Comparison of ENCODE assay signal across 18 mouse cellular contexts in genomic region chr12:106729686-106730085, GRCm38 (mm10).
"Had no signal": no experiment of that assay in that cellular context is flagged by ENCODE, and none has a peak within 500 bp of the region (broad histone marks: within the 10 kb centered on the region; RNA-seq: fewer than 3 reads in every experiment).

No protein-coding gene starts in this region.

- DNase-seq: kidney, adult 2 months; kidney, postnatal 25 days; left cerebral cortex, postnatal 4 days; liver, postnatal 0 days; lung, embryonic 14.5 days; thymus, adult 18-20 months; thymus, postnatal 36 days had no signal

- H3K4me3 ChIP-seq: megakaryocyte, embryonic 14.5 days; midbrain, embryonic 10.5 days; midbrain, embryonic 13.5 days; myocyte; neural tube, embryonic 13.5 days had no signal

- H3K27ac ChIP-seq: kidney, postnatal 0 days; liver, embryonic 14.5 days; midbrain, embryonic 10.5 days; midbrain, embryonic 13.5 days; neural tube, embryonic 13.5 days had no signal

- H3K36me3 ChIP-seq: midbrain, embryonic 10.5 days; midbrain, embryonic 13.5 days; neural tube, embryonic 13.5 days had no signal

- H3K4me1 ChIP-seq: megakaryocyte, embryonic 14.5 days; midbrain, embryonic 13.5 days; neural tube, embryonic 13.5 days had no signal

- H3K27me3 ChIP-seq: megakaryocyte, embryonic 14.5 days; midbrain, embryonic 13.5 days; neural tube, embryonic 13.5 days had no signal

- H3K4me2 ChIP-seq: liver, embryonic 11.5 days; lung, embryonic 14.5 days; midbrain, embryonic 13.5 days; neural tube, embryonic 13.5 days had no signal

- H3K9ac ChIP-seq: liver, embryonic 14.5 days; liver, postnatal 0 days; lung, embryonic 14.5 days; midbrain, embryonic 13.5 days; neural tube, embryonic 13.5 days had no signal

- H3K9me3 ChIP-seq: midbrain, embryonic 10.5 days; midbrain, embryonic 13.5 days; neural tube, embryonic 13.5 days had no signal

- ATAC-seq: intestine, postnatal 0 days; liver, postnatal 0 days; lung, postnatal 0 days; midbrain, embryonic 13.5 days; midbrain, embryonic 16.5 days had no signal
